Mouse (Mus musculus) cerebellum, adult 9-11 months (tissue): ENCODE measurements at regions not wholly inside any gene's neighbourhood (a gene's known extent, or its start where the extent isn't known, plus 50 kb on each side); places are given as distances from the start of the nearest gene placed in this dataset.

Experiments
- DNase-seq: peaks from one replicate; pipeline ENCODE4 v3.0.0; 2022

GRCm38 (mm10) chr4:81492811-81493210 lies 50.2 kb upstream of the Mpdz start:
- DNase-seq = no peak
